Mouse (Mus musculus) urinary bladder, postnatal 25 days (tissue): ENCODE measurements around the gene C1qtnf2.

Experiments used
- DNase-seq: peaks from one replicate; pipeline ENCODE4 v3.0.0; 2022; ENCODE audit warnings: low spot score

The C1qtnf2 gene

DNA sequence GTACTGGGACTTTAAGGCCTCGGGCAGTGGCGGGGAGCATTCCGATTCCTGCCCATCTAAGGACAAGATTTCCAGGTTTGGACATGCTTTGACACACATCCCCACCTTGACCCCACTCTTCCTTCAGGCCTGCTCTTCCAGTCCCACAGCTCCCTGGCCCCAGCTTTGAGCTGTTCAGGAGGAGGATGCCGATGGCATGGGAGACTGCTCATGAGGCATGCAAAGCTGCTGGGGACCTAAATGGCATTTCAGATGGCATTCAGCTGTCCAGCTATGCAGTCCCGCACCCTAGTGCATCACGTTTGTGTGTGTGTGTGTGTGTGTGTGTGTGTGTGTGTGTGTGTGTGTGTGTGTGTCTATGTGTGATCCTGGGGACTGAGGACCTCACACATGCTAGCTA is 63.0 kb downstream of the C1qtnf2 start:
- DNase-seq: no peak

DNA sequence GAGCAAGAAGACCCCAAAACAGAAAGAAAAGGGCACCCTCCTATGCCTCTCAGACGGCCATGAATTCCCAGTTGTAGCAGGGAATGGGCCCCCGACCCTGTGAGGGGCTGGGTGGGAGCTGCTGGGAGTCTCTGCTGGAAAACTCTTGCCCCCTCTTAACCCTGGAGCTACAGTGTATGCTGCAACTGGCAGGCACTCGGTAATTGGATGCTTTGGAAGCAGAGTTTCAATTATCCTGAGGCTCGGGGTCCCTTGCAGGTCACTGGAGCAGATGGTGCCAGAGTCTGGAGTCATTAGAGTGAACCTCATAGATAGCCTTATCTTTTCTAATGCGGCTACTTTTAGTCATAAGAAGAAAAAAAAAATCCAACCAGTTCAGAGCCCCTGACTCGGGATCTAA is 65.8 kb downstream of the C1qtnf2 start:
- DNase-seq: no peak
